Mouse (Mus musculus) CH12.LX (cell line): ENCODE results near the gene Arpc5. TPM values are rescaled to one million over a fixed set of nuclear protein-coding genes. Genes with fewer than 3 reads are reported as not detected.

Experiments
- DNase-seq: peaks from one replicate; pipeline ENCODE4 v3.0.0-alpha.2; 2013; ENCODE audit errors: extremely low read depth
- H3K27ac ChIP-seq: 2 replicates; pipeline ENCODE4 v1.5.1; 2012; ENCODE audit warnings: low read depth, mild to moderate bottlenecking, control low read depth, moderate library complexity; ENCODE audit not compliant: insufficient read depth
- H3K27me3 ChIP-seq: replicated peaks from 2 replicates; pipeline ENCODE3; 2012; ENCODE audit warnings: inconsistent platforms
- H3K36me3 ChIP-seq, 2 experiments: replicated peaks in 1 of 2; 2 replicates each; pipeline versions ENCODE3 to v1.6.1; 2012; ENCODE audit warnings: inconsistent platforms in 1 of 2, low read length in 1 of 2, mild to moderate bottlenecking in 1 of 2, mixed read lengths in 1 of 2, moderate library complexity in 1 of 2; ENCODE audit not compliant: control insufficient read depth in 1 of 2, insufficient read depth in 1 of 2
- H3K4me1 ChIP-seq, 2 experiments: 2 replicates each; pipeline ENCODE4 v1.6.1; 2012; ENCODE audit warnings: inconsistent platforms in 1 of 2, moderate library complexity in 1 of 2; ENCODE audit not compliant: insufficient read depth in 2 of 2, control insufficient read depth in 1 of 2
- H3K4me2 ChIP-seq: 2 replicates; pipeline ENCODE4 v1.6.1; 2012; ENCODE audit warnings: low read depth, mild to moderate bottlenecking, control low read depth; ENCODE audit not compliant: poor library complexity, insufficient read depth, severe bottlenecking
- H3K4me3 ChIP-seq, 3 experiments: fragments of 150-350 bp in 1 of 3; sonication (generic) in 1 of 3; replicated peaks in 1 of 3; 2 replicates each; pipeline versions ENCODE3 to v1.5.1; 2011 to 2012; ENCODE audit warnings: low read depth in 2 of 3, low read length in 2 of 3, mild to moderate bottlenecking in 2 of 3, moderate library complexity in 2 of 3, control low read depth in 1 of 3, improper control_type of control experiment in 1 of 3, inconsistent platforms in 1 of 3, mixed read lengths in 1 of 3; ENCODE audit not compliant: poor library complexity in 1 of 3
- H3K79me2 ChIP-seq: replicated peaks from 2 replicates; pipeline ENCODE4 v1.6.1; 2012; ENCODE audit warnings: mild to moderate bottlenecking, moderate library complexity; ENCODE audit not compliant: control insufficient read depth, poor library complexity, insufficient read depth, severe bottlenecking; ENCODE audit errors: extremely low read depth
- H3K9ac ChIP-seq: 2 replicates; pipeline ENCODE4 v1.6.1; 2012; ENCODE audit warnings: low read depth, mild to moderate bottlenecking, control low read depth, moderate library complexity; ENCODE audit not compliant: insufficient read depth
- H3K9me3 ChIP-seq: replicated peaks from 2 replicates; pipeline ENCODE3; 2012; ENCODE audit warnings: low read length, inconsistent platforms, mixed read lengths
- BHLHE40 ChIP-seq: IDR thresholded peaks from 2 replicates; pipeline ENCODE4 v1.6.1; 2011; ENCODE audit warnings: mild to moderate bottlenecking, low read depth, low read length, improper control_type of control experiment
- CTCF ChIP-seq, 2 experiments: IDR thresholded peaks in 1 of 2; conservative IDR thresholded peaks in 1 of 2; 2 replicates each; pipeline ENCODE4 v1.5.1; 2011 to 2012; ENCODE audit warnings: low read depth in 2 of 2, low read length in 2 of 2, improper control_type of control experiment in 1 of 2, inconsistent platforms in 1 of 2, mild to moderate bottlenecking in 1 of 2, moderate library complexity in 1 of 2
- ETS1 ChIP-seq: conservative IDR thresholded peaks from 2 replicates; pipeline ENCODE4 v1.6.1; 2012; ENCODE audit warnings: low read depth, mild to moderate bottlenecking, inconsistent platforms, low read length, improper control_type of control experiment, moderate library complexity
- GABPA ChIP-seq: IDR thresholded peaks from 2 replicates; pipeline ENCODE4 v1.6.1; 2012; ENCODE audit warnings: low read depth, low read length, improper control_type of control experiment, inconsistent platforms; ENCODE audit not compliant: insufficient replicate concordance
- JUN ChIP-seq: IDR thresholded peaks from 2 replicates; pipeline ENCODE4 v1.6.1; 2011; ENCODE audit warnings: low read depth, mild to moderate bottlenecking, low read length, improper control_type of control experiment, moderate library complexity; ENCODE audit not compliant: insufficient read depth
- JUND ChIP-seq: conservative IDR thresholded peaks from 2 replicates; pipeline ENCODE4 v1.6.1; 2011; ENCODE audit warnings: low read depth, low read length, improper control_type of control experiment
- KAT2A ChIP-seq: IDR thresholded peaks from 2 replicates; pipeline ENCODE4 v1.6.1; 2012; ENCODE audit warnings: low read length, improper control_type of control experiment, inconsistent platforms; ENCODE audit not compliant: insufficient replicate concordance
- MAFK ChIP-seq: IDR thresholded peaks from 2 replicates; pipeline ENCODE4 v1.6.1; 2011; ENCODE audit warnings: low read length, improper control_type of control experiment; ENCODE audit not compliant: insufficient replicate concordance
- MAX ChIP-seq: IDR thresholded peaks from 2 replicates; pipeline ENCODE4 v1.6.1; 2011; ENCODE audit warnings: low read length, improper control_type of control experiment
- MAZ ChIP-seq: IDR thresholded peaks from 2 replicates; pipeline ENCODE4 v1.6.1; 2012; ENCODE audit warnings: low read depth, mild to moderate bottlenecking, inconsistent platforms, low read length, improper control_type of control experiment, moderate library complexity
- MEF2A ChIP-seq: IDR thresholded peaks from 2 replicates; pipeline ENCODE4 v1.6.1; 2014; ENCODE audit warnings: low read depth, mild to moderate bottlenecking, inconsistent platforms, low read length, improper control_type of control experiment, borderline replicate concordance
- NRF1 ChIP-seq: IDR thresholded peaks from 2 replicates; pipeline ENCODE4 v1.6.1; 2014; ENCODE audit warnings: low read depth, mild to moderate bottlenecking, inconsistent platforms, low read length, improper control_type of control experiment, moderate library complexity
- POLR2A ChIP-seq: IDR thresholded peaks from 2 replicates; pipeline ENCODE4 v1.6.1; 2011; ENCODE audit warnings: low read depth, mild to moderate bottlenecking, improper control_type of control experiment, low read length
- RAD21 ChIP-seq: IDR thresholded peaks from 2 replicates; pipeline ENCODE4 v1.6.1; 2011; ENCODE audit warnings: low read depth, mild to moderate bottlenecking, low read length, improper control_type of control experiment, moderate library complexity
- RCOR1 ChIP-seq: conservative IDR thresholded peaks from 2 replicates; pipeline ENCODE4 v1.6.1; 2012; ENCODE audit warnings: low read depth, mild to moderate bottlenecking, inconsistent platforms, low read length, improper control_type of control experiment
- SIN3A ChIP-seq: IDR thresholded peaks from 2 replicates; pipeline ENCODE4 v1.6.1; 2012; ENCODE audit warnings: low read length, improper control_type of control experiment, inconsistent platforms
- TCF12 ChIP-seq: IDR thresholded peaks from 2 replicates; pipeline ENCODE4 v1.6.1; 2014; ENCODE audit warnings: low read depth, mild to moderate bottlenecking, inconsistent platforms, low read length, improper control_type of control experiment
- USF1 ChIP-seq: IDR thresholded peaks from 2 replicates; pipeline ENCODE4 v1.6.1; 2014; ENCODE audit warnings: low read depth, mild to moderate bottlenecking, inconsistent platforms, low read length, improper control_type of control experiment
- ZKSCAN1 ChIP-seq: IDR thresholded peaks from 2 replicates; pipeline ENCODE4 v1.6.1; 2012; ENCODE audit warnings: low read depth, inconsistent platforms, low read length, improper control_type of control experiment, borderline replicate concordance
- ZMIZ1 ChIP-seq: IDR thresholded peaks from 2 replicates; pipeline ENCODE4 v1.6.1; 2012; ENCODE audit warnings: low read depth, mild to moderate bottlenecking, inconsistent platforms, low read length, improper control_type of control experiment
- dilution Hi-C: fragments of 300-500 bp; cut with MboI; formaldehyde crosslinking; loops from 2 replicates; pipeline ENCODE4 v1.14.3; 2020; ENCODE audit warnings: low sequenced_read_pairs; ENCODE audit not compliant: extremely low pct_unique_long_range_greater_than_20kb, extremely low pct_ligation_motif_present
- in situ Hi-C: fragments of 300-500 bp; cut with MboI; formaldehyde crosslinking; loops from 3 replicates; pipeline ENCODE4 v1.14.3; 2019; ENCODE audit warnings: low sequenced_read_pairs, low pct_ligation_motif_present, low pct_unique_long_range_greater_than_20kb, mixed read lengths
- polyA plus RNA-seq: library from polyadenylated mRNA; unstranded; fragments of >175 nt; gene quantifications from 2 replicates; pipeline ENCODE4 v1.2.1, GENCODE M21; 2012; ENCODE audit warnings: low read depth; ENCODE audit not compliant: insufficient read length
- total RNA-seq, 2 experiments: library from RNA; depleted of rRNA; stranded (reverse); fragments of 300-350 nt in 1 of 2; fragments of >200 nt in 1 of 2; gene quantifications; 2 replicates each; pipeline ENCODE4 v1.2.3; 2012 to 2014

The Arpc5 gene
- total and polyA plus RNA-seq, 3 experiments = 125 to 399 (median 232) TPM

DNA sequence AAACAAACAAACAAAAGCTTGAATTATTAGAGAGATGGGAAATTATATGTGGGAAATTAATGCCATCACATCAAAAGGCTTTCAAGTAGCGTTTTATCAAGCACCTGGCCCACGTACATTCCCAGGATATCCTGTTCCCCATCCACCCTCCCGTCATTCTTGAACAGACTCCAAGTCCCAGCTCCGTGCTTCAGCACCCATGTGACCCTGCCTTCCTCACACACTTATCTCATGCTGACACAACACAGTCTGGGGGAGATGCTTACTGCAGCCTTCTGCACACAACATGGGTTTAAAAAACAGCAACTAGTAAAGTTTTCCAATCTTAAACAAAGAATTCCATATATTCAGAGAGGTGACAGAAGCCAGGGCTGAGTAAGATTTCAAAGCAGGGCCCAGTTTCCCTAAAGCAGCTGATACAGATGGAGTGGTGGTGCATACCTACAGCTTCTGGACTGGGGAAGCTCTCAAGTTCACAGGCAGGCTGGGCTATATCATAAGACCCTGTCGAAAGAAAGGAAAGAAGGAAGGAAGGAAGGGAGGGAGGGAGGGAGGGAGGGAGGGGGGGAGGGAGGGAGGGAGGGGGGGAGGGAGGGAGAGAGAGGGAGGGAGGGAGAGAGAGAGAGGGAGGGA lies 38.6 kb upstream of the Arpc5 start:
- H3K4me1 ChIP-seq = no peaks in the 10 kb centered on the region
- no peaks in the 10 kb centered on the region for H3K9me3 ChIP-seq
- no peak overlapping the region for H3K4me3 ChIP-seq
- H3K9ac ChIP-seq = no peak overlapping the region
- no peaks in the 10 kb centered on the region for H3K27me3 ChIP-seq
- H3K4me2 ChIP-seq = no peak overlapping the region
- no peaks in the 10 kb centered on the region for H3K36me3 ChIP-seq
- no peak overlapping the region for H3K27ac ChIP-seq
- dilution Hi-C loops = no loop called here
- TF ChIP-seq RCOR1 (no peak), ZMIZ1 (no peak), MAX (no peak), MAFK (no peak), SIN3A (no peak), ETS1 (no peak), USF1 (no peak), JUND (no peak), RAD21 (no peak), POLR2A (no peak), GABPA (no peak), TCF12 (no peak), ZKSCAN1 (no peak), NRF1 (no peak), JUN (no peak), CTCF (conservative IDR thresholded peaks at IDR 0.05 in 1 of 2, IDR thresholded peaks at IDR 0.05 in 1 of 2; ENCODE audit: low read depth in 2 of 2, low read length in 2 of 2) (no peak)
- in situ Hi-C loops = no loop called here
- DNase-seq = no peak
- no peaks in the 10 kb centered on the region for H3K79me2 ChIP-seq

DNA sequence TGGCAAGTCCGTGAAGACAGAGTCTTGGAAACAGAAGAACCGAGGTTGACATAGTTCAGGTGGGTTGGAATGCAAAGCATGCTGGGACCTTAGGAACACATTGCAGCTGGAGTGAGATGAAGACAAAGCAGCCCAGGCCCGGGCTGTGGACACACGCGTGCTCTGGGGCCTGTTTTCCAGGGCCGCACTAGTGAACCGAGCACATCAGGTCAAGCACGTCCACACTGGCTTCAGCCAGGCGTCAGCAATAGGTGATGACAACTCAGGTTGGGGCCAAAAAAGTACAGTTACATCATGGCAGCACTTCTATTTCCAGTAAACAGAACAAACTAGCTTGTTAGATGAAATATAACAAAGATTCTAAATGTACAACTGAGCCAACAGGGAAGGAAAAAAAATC lies 27.5 kb upstream of the Arpc5 start:
- TF ChIP-seq BHLHE40 = no peak
- TF ChIP-seq MAZ = no peak
- TF ChIP-seq MEF2A = no peak
- no peak for TF ChIP-seq POLR2A
- TF ChIP-seq KAT2A = no peak
- no peak for TF ChIP-seq JUND
- TF ChIP-seq NRF1 = no peak
- dilution Hi-C loops = no loop called here
- Histone ChIP-seq H3K36me3 (no peaks in the 10 kb centered on the region), H3K4me1 (no peaks in the 10 kb centered on the region), H3K79me2 (no peaks in the 10 kb centered on the region), H3K27ac (no peak overlapping the region), H3K4me2 (no peak overlapping the region), H3K27me3 (peaks cover 1% of the 10 kb centered on the region), H3K9ac (no peak overlapping the region), H3K4me3 (no peak overlapping the region), H3K9me3 (peaks cover 4% of the 10 kb centered on the region)
- in situ Hi-C loops = no loop called here
- no peak for DNase-seq
